In genomic region chr8:119208567-119208966, GRCm38 (mm10) we compare ENCODE assay signal across 35 mouse cellular contexts.
"Had no signal": no experiment of that assay in that cellular context is flagged by ENCODE, and none has a peak within 500 bp of the region (broad histone marks: within the 10 kb centered on the region; RNA-seq: fewer than 3 reads in every experiment).

No protein-coding gene starts in this region.

- DNase-seq: heart, postnatal 10 days; heart, postnatal 14 days; heart, postnatal 36 days; heart, postnatal 4 days; kidney, adult 11 months; kidney, adult 18-20 months; kidney, adult 2 months; kidney, adult 8-10 months; kidney, adult 9 months; kidney, postnatal 10 days; kidney, postnatal 14 days; kidney, postnatal 25 days; kidney, postnatal 36 days; kidney, postnatal 4 days; layer of hippocampus, adult 9-11 months; layer of hippocampus, postnatal 36 days had no signal

- H3K4me1 ChIP-seq: heart, embryonic 10.5 days; heart, embryonic 12.5 days; heart, embryonic 13.5 days; heart, embryonic 15.5 days; hindbrain, embryonic 10.5 days; hindbrain, embryonic 12.5 days; hindbrain, embryonic 13.5 days; hindbrain, embryonic 15.5 days; intestine, embryonic 15.5 days; kidney, embryonic 15.5 days had no signal

- H3K9me3 ChIP-seq: heart, embryonic 10.5 days; heart, embryonic 15.5 days; hindbrain, embryonic 10.5 days; hindbrain, embryonic 12.5 days; hindbrain, embryonic 13.5 days; intestine, embryonic 15.5 days; kidney, embryonic 15.5 days had no signal

- H3K27me3 ChIP-seq: heart, embryonic 12.5 days; heart, embryonic 13.5 days; heart, embryonic 15.5 days; hindbrain, embryonic 12.5 days; hindbrain, embryonic 13.5 days; hindbrain, embryonic 15.5 days; intestine, embryonic 15.5 days; kidney, embryonic 15.5 days had no signal

- H3K27ac ChIP-seq: heart, embryonic 10.5 days; heart, embryonic 13.5 days; heart, embryonic 15.5 days; hindbrain, embryonic 10.5 days; hindbrain, embryonic 12.5 days; hindbrain, embryonic 13.5 days; hindbrain, embryonic 14.5 days; hindbrain, embryonic 15.5 days; hindbrain, postnatal 0 days; intestine, embryonic 15.5 days; kidney, embryonic 15.5 days; kidney, postnatal 0 days had no signal

- H3K4me3 ChIP-seq: heart, embryonic 10.5 days; heart, embryonic 12.5 days; heart, embryonic 13.5 days; heart, embryonic 15.5 days; hindbrain, embryonic 10.5 days; hindbrain, embryonic 12.5 days; hindbrain, embryonic 13.5 days; hindbrain, embryonic 15.5 days; intestine, embryonic 15.5 days; kidney, embryonic 15.5 days; layer of hippocampus, adult 2 months had no signal

- H3K36me3 ChIP-seq: heart, embryonic 10.5 days; heart, embryonic 12.5 days; heart, embryonic 13.5 days; heart, embryonic 15.5 days; hindbrain, embryonic 10.5 days; hindbrain, embryonic 12.5 days; hindbrain, embryonic 13.5 days; hindbrain, embryonic 15.5 days; intestine, embryonic 15.5 days; kidney, embryonic 15.5 days had no signal

- ATAC-seq: hindbrain, embryonic 16.5 days; hindbrain, postnatal 0 days; inflammation-experienced regulatory T-cells, adult 6 months; intestine, embryonic 15.5 days; intestine, embryonic 16.5 days; intestine, postnatal 0 days had no signal

- H3K4me2 ChIP-seq: heart, embryonic 11.5 days; heart, embryonic 12.5 days; heart, embryonic 13.5 days; heart, embryonic 15.5 days; hindbrain, embryonic 12.5 days; hindbrain, embryonic 13.5 days; hindbrain, embryonic 14.5 days; hindbrain, embryonic 15.5 days; intestine, embryonic 15.5 days; kidney, embryonic 15.5 days had no signal

- H3K9ac ChIP-seq: heart, embryonic 12.5 days; heart, embryonic 13.5 days; heart, embryonic 15.5 days; hindbrain, embryonic 12.5 days; hindbrain, embryonic 13.5 days; hindbrain, embryonic 14.5 days; hindbrain, embryonic 15.5 days; intestine, embryonic 15.5 days; kidney, embryonic 15.5 days had no signal
